Mouse (Mus musculus): Measurements from ENCODE around the gene Lyzl4. TPM values are rescaled to one million over a fixed set of nuclear protein-coding genes. Genes with fewer than 3 reads are reported as not detected.

The Lyzl4 gene
- total RNA-seq, 4 experiments from 2014 or later: not detected

GRCm38 (mm10) chr9:121528605-121529357 lies 113.1 kb downstream of the Lyzl4 start:
- DNase-seq (ENCODE audit: low spot score): no peak

Other genes with a start within 250 kb of the Lyzl4 start
- not detected for gene Cck, start 146.4 kb downstream of the Lyzl4 start, total RNA-seq (2022)
- gene Vipr1, start 620 bp upstream of the Lyzl4 start, total RNA-seq (2022): 1 to 10 TPM; 1.9 to 3.6 (median 2.1) TPM
- 1 to 10 TPM; 4.7 to 8.4 (median 7.1) TPM for gene Sec22c, start 63.4 kb upstream of the Lyzl4 start, total RNA-seq (2022)
- gene Ss18l2, start 68.2 kb upstream of the Lyzl4 start, total RNA-seq (2022): 100 to 1,000 TPM; 138 to 143 (median 139) TPM
- 10 to 100 TPM; 24.5 to 39.2 (median 29.8) TPM for gene Nktr, start 77.1 kb upstream of the Lyzl4 start, total RNA-seq (2022)
- 100 to 1,000 TPM; 120 to 131 (median 129) TPM for gene Zfp651, start 117.2 kb upstream of the Lyzl4 start, total RNA-seq (2022)
- gene Klhl40, start 135.5 kb upstream of the Lyzl4 start, total RNA-seq (2022): 10 to 100 TPM; 17.9 to 23.6 (median 20.0) TPM
- gene Hhatl, start 150.4 kb upstream of the Lyzl4 start, total RNA-seq (2022): 100 to 1,000 TPM; 100 to 119 (median 118) TPM
- gene Ccdc13, start 197.4 kb upstream of the Lyzl4 start, total RNA-seq (2022): under 1 TPM in 2 of 4 experiments, not detected in 2; 0.12 to 0.27 TPM
- 100 to 1,000 TPM; 186 to 221 (median 198) TPM for gene Higd1a, start 216.3 kb upstream of the Lyzl4 start, total RNA-seq (2022)